16 mouse cellular contexts compared by ENCODE assay signal in the genomic region with DNA sequence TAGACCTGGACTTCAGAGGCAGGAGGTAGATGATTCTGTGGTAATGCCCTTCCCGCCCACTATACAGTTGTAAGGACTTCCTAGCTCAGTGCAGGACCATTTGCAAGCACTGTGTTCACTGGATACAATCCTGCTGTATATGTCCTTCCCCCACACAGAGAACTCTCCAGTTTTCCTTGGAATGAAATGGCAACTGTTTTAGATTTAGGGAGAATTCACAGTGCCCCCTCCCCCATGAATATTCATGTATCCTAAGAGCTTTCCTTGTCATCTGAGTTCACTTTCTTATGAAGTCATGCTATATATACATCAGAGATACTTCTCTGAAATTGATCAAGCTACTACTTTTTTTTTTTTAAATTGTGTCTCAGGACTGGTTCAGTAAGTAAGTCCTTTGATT.
"Had no signal": no experiment of that assay in that cellular context is flagged by ENCODE, and none has a peak within 500 bp of the region (broad histone marks: within the 10 kb centered on the region; RNA-seq: fewer than 3 reads in every experiment).

No protein-coding gene starts in this region.

- H3K9ac ChIP-seq: neural tube, embryonic 13.5 days; neural tube, embryonic 15.5 days; stomach, embryonic 15.5 days had no signal

- H3K36me3 ChIP-seq: neural tube, embryonic 13.5 days; neural tube, embryonic 15.5 days; stomach, embryonic 15.5 days had no signal

- H3K4me2 ChIP-seq: neural tube, embryonic 13.5 days; neural tube, embryonic 15.5 days; stomach, embryonic 15.5 days had no signal

- H3K27me3 ChIP-seq: neural tube, embryonic 13.5 days; neural tube, embryonic 15.5 days; stomach, embryonic 15.5 days had no signal

- H3K9me3 ChIP-seq: neural tube, embryonic 13.5 days; neural tube, embryonic 15.5 days; stomach, embryonic 15.5 days had no signal

- H3K4me3 ChIP-seq: neural tube, embryonic 13.5 days; neural tube, embryonic 15.5 days; stomach, embryonic 15.5 days had no signal

- H3K27ac ChIP-seq: neural tube, embryonic 13.5 days; neural tube, embryonic 15.5 days; stomach, embryonic 15.5 days; stomach, postnatal 0 days had no signal

- DNase-seq: retina, postnatal 1 day; right cerebral cortex, adult 18-20 months; right cerebral cortex, postnatal 14 days; right cerebral cortex, postnatal 25 days; right cerebral cortex, postnatal 4 days; spleen, adult 18-20 months; thymus, adult 18-20 months; thymus, adult 2 months; thymus, postnatal 14 days; thymus, postnatal 25 days; thymus, postnatal 36 days; thymus, postnatal 4 days had no signal
